Mouse (Mus musculus): ENCODE data around the gene Triml2. TPM values are rescaled to one million over a fixed set of nuclear protein-coding genes. Genes with fewer than 3 reads are reported as not detected.

The Triml2 gene
- polyA plus RNA-seq, 1 experiment from 2014 or later, result not detected

GRCm38 (mm10) chr8:43179189-43179588 is 1.2 kb upstream of the Triml2 start:
- Histone ChIP-seq H3K27ac (ENCODE audit: low read depth, low read length) (no peak overlapping the region), H3K36me3 (ENCODE audit: control insufficient read depth, insufficient read depth, low read length) (no peaks in the 10 kb centered on the region), H3K4me1 (ENCODE audit: control insufficient read depth, insufficient read depth, low read depth, low read length) (no peaks in the 10 kb centered on the region), H3K27me3 (replicated peaks; ENCODE audit: control insufficient read depth, insufficient read depth, low read length) (no peaks in the 10 kb centered on the region), H3K9me3 (ENCODE audit: control insufficient read depth, low read length) (no peaks in the 10 kb centered on the region), H3K9ac (ENCODE audit: low read depth, low read length) (no peak overlapping the region), H3K4me2 (ENCODE audit: low read length) (no peak overlapping the region), H3K4me3 (ENCODE audit: low read length) (no peak overlapping the region)
- WGBS, result 50% methylated on average over 4 of the region's 4 CpGs
- no peak for ATAC-seq

GRCm38 (mm10) chr8:43182281-43182680 is 1.9 kb downstream of the Triml2 start:
- Histone ChIP-seq H3K4me2 (ENCODE audit: low read length) (no peak overlapping the region), H3K4me1 (ENCODE audit: control insufficient read depth, insufficient read depth, low read depth, low read length) (no peaks in the 10 kb centered on the region), H3K27me3 (replicated peaks; ENCODE audit: control insufficient read depth, insufficient read depth, low read length) (no peaks in the 10 kb centered on the region), H3K4me3 (ENCODE audit: low read length) (no peak overlapping the region), H3K9ac (ENCODE audit: low read depth, low read length) (no peak overlapping the region), H3K36me3 (ENCODE audit: control insufficient read depth, insufficient read depth, low read length) (no peaks in the 10 kb centered on the region), H3K27ac (ENCODE audit: low read depth, low read length) (no peak overlapping the region), H3K9me3 (ENCODE audit: control insufficient read depth, low read length) (no peaks in the 10 kb centered on the region)
- WGBS, result 90% methylated on average over 2 of the region's 2 CpGs
- ATAC-seq, result no peak

GRCm38 (mm10) chr8:43215554-43215953 is 35.2 kb downstream of the Triml2 start:
- no peak for ATAC-seq
- no peaks in the 10 kb centered on the region for H3K4me1 ChIP-seq (ENCODE audit: control insufficient read depth, insufficient read depth, low read depth, low read length)
- no peak overlapping the region for H3K4me3 ChIP-seq (ENCODE audit: low read length)
- H3K27me3 ChIP-seq (replicated peaks; ENCODE audit: control insufficient read depth, insufficient read depth, low read length), result no peaks in the 10 kb centered on the region
- no peak overlapping the region for H3K27ac ChIP-seq (ENCODE audit: low read depth, low read length)
- H3K4me2 ChIP-seq (ENCODE audit: low read length), result no peak overlapping the region
- H3K9me3 ChIP-seq (ENCODE audit: control insufficient read depth, low read length), result no peaks in the 10 kb centered on the region
- H3K9ac ChIP-seq (ENCODE audit: low read depth, low read length), result no peak overlapping the region
- no peaks in the 10 kb centered on the region for H3K36me3 ChIP-seq (ENCODE audit: control insufficient read depth, insufficient read depth, low read length)

- H3K36me3 ChIP-seq (ENCODE audit: control insufficient read depth, insufficient read depth, low read length), result no peaks in the 10 kb centered on the region
- H3K4me1 ChIP-seq (ENCODE audit: control insufficient read depth, insufficient read depth, low read depth, low read length), result no peaks in the 10 kb centered on the region
- no peak overlapping the region for H3K4me2 ChIP-seq (ENCODE audit: low read length)
- no peaks in the 10 kb centered on the region for H3K9me3 ChIP-seq (ENCODE audit: control insufficient read depth, low read length)
- H3K4me3 ChIP-seq (ENCODE audit: low read length), result no peak overlapping the region
- WGBS, result 78% methylated on average over 3 of the region's 3 CpGs
- H3K27ac ChIP-seq (ENCODE audit: low read depth, low read length), result no peak overlapping the region
- no peaks in the 10 kb centered on the region for H3K27me3 ChIP-seq (replicated peaks; ENCODE audit: control insufficient read depth, insufficient read depth, low read length)
- ATAC-seq, result no peak
- H3K9ac ChIP-seq (ENCODE audit: low read depth, low read length), result no peak overlapping the region
Measured at GRCm38 (mm10) chr8:43243326-43243725, 63.0 kb downstream of the Triml2 start.

Other genes starting within 250 kb of the Triml2 start
- not detected in 2 replicates for gene Triml1, start 39.1 kb upstream of the Triml2 start, polyA plus RNA-seq (2015; fragmentation: Nextera tagmentation; extraction: Ambion mirVana)
- not detected in 2 replicates for gene Zfp42, start 126.4 kb downstream of the Triml2 start, polyA plus RNA-seq (2015; fragmentation: Nextera tagmentation; extraction: Ambion mirVana)

Measured in hindbrain, embryonic 16.5 days (tissue).